Mouse (Mus musculus) bone marrow macrophage, adult 2 months (primary cell): ENCODE measurements at regions not wholly inside any gene's neighbourhood (a gene's known extent, or its start where the extent isn't known, plus 50 kb on each side); places are given as distances from the start of the nearest gene placed in this dataset.

Source experiments
- H3K27ac ChIP-seq: 2 replicates; pipeline ENCODE4 v1.5.1; 2012; ENCODE audit warnings: low read depth, low read length; ENCODE audit not compliant: insufficient read depth
- H3K4me1 ChIP-seq: 2 replicates; pipeline ENCODE4 v1.6.1; 2012; ENCODE audit warnings: low read length; ENCODE audit not compliant: control insufficient read depth, insufficient read depth
- H3K4me3 ChIP-seq: 2 replicates; pipeline ENCODE4 v1.5.1; 2012; ENCODE audit warnings: mild to moderate bottlenecking, low read length, moderate library complexity; ENCODE audit not compliant: insufficient read depth
- CTCF ChIP-seq: IDR thresholded peaks from 2 replicates; pipeline ENCODE4 v1.5.1; 2012; ENCODE audit warnings: low read depth, mild to moderate bottlenecking, low read length, moderate library complexity
- POLR2A ChIP-seq: IDR thresholded peaks from 2 replicates; pipeline ENCODE4 v1.6.1; 2012; ENCODE audit warnings: mild to moderate bottlenecking, low read depth, low read length, borderline replicate concordance

DNA sequence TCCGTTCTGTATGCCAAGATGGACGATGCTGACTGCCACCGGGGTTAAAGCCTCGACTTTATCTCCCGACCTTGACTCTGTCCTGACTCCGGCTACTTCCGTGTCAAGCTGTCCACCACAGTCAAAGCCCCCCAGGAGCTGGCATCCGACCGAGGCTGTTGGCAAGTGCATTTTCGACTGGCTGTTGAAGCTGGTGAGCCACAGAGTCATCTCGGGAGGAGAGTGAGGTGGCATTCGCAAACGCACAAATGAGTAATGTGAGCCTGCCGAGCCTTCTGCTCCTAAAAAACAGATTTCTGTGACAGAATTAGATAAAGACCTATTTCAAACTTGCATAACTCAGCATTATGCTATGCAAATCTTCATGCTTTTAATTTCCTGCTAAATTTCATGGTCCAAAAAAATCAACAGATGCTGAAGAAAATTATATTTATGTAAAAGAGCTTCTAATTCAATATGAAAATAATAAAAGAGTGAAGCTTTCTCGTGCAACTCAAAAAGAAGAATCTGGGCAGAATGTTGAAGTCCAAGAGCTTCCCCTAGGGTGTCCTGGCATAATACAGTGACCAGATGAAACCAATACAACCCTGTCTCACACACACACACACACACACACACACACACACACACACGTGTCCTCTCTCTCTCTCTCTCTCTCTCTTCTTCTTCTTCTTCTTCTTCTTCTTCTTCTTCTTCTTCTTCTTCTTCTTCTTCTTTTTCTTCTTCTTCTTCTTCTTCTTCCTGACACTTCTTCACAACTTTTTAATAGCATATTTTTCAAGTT is 171.2 kb upstream of the Atp2b1 start:
- H3K4me1 ChIP-seq = peaks cover 47% of the 10 kb centered on the region
- TF ChIP-seq POLR2A (no peak), CTCF (no peak)
- no peak overlapping the region for H3K4me3 ChIP-seq
- no peak overlapping the region for H3K27ac ChIP-seq

DNA sequence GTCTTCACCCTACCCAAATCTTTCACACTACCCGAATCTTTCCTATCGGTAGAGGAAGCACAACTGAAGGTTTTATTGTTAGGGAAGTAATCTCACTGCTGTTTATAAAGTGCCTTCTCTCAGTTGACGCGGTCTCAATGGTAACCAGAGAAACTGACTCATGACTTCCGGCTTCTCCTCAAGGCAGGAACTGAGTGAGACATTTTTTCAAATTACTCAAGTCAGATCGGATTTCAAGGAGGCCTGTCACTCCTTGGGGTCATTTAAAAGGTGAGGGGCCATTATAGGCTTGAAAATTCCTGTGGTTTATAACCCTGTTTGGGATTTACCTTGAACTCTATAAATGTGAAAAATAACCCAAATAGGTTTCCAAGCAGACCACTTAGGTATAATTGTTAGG is 170.0 kb upstream of the Atp2b1 start:
- H3K4me3 ChIP-seq = no peak overlapping the region
- TF ChIP-seq CTCF = no peak
- no peak for TF ChIP-seq POLR2A
- H3K27ac ChIP-seq = peak overlapping the region; percentile 92
- peaks cover 52% of the 10 kb centered on the region for H3K4me1 ChIP-seq

DNA sequence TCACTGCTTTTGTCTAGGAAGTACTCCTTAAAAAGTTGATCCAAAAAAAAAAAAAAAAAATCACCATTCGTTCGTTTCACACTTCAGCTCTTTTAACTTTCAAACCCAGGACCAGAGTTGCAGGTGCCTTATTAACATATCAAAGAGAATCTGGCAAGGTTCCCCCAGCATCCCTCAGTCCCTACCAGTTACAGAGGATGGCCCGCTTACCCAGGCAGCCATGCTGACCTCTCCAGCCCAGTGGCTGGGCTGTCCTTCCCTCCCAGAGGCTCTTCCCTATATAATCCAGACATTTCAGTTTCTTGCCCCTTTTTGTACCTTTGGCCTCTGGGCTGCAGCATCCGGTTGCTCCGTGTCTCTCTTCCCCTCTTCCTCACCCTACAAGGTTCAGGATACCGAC is 169.5 kb upstream of the Atp2b1 start:
- no peak overlapping the region for H3K4me3 ChIP-seq
- peak overlapping the region; percentile 58 for H3K27ac ChIP-seq
- H3K4me1 ChIP-seq = peaks cover 53% of the 10 kb centered on the region
- TF ChIP-seq POLR2A = no peak
- no peak for TF ChIP-seq CTCF

DNA sequence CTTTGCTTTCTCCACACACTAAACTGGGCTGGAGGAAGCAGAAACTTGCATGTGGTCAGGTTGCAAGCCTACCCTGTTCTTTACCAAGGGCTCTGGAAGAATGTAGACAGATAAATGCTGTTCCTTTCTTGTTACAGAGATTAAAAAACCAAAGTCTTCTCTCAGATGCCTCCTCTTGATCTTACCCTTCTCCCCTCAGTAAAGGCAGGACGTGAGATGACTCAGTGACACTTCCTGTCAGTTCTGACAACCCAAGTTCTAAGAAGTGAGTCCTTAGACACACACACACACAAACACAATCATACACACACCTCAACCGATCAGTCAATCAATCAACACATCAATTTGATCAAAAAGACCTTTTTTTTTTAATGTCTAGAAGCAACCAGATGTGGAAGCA is 168.8 kb upstream of the Atp2b1 start:
- Histone ChIP-seq H3K4me3 (no peak overlapping the region), H3K27ac (peak overlapping the region; percentile 11), H3K4me1 (peaks cover 53% of the 10 kb centered on the region)
- TF ChIP-seq CTCF (no peak), POLR2A (no peak)

DNA sequence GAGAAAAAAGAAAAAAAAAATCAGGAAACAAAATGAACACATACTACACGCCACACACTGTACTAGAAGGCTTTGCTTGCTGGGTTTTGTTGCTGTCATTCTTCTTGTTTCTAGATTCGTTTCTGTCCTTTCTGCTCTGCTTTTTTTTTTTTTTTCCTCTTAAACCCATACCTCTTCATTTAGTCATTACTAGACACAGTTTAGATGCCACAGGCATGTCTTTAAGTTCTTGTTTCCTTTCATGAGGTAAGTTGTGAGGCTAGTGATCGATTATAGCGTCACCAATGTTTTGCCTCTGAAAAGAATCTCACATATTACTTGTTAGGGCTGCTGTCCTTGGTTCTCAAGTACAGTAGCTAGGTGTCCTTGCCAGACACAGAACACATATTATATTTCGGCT is 168.3 kb upstream of the Atp2b1 start:
- Histone ChIP-seq H3K4me3 (no peak overlapping the region), H3K27ac (no peak overlapping the region), H3K4me1 (peaks cover 51% of the 10 kb centered on the region)
- TF ChIP-seq CTCF (no peak), POLR2A (no peak)

DNA sequence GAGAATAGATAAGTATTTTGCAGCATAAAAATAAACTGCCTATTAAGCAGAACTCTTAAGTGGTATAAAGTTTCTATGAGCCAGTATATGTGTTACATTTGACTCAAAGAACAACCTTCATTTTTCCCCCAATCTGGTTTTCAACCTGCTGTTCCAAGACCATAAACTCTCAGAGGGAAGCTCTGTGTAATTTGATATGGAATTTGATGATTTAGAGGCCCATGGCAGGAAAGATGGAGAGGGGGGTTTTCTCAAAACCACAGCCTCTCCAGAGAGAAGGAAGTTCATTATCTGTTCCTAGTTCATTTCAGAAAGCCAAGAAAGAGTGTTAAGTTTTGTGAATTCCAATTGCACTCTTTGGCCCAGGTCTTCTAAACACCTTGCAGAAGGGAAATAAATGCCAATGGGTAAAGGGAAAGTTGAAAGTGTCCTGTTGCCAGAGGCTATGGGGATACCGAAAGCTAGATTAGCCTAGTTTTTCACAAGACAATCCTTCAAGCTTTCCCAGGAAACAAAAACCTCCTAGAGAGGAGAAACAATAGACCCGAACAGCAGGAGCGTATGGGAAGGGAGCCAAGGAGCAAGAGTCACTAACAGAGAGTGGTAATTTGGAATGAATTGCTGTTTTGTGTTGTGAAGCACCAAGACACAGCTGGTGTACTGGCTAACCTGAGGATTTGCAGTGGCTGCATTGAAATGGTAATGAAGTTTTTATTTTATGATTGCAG is 165.2 kb upstream of the Atp2b1 start:
- Histone ChIP-seq H3K4me1 (peaks cover 29% of the 10 kb centered on the region), H3K27ac (no peak overlapping the region), H3K4me3 (no peak overlapping the region)
- TF ChIP-seq CTCF (no peak), POLR2A (no peak)

DNA sequence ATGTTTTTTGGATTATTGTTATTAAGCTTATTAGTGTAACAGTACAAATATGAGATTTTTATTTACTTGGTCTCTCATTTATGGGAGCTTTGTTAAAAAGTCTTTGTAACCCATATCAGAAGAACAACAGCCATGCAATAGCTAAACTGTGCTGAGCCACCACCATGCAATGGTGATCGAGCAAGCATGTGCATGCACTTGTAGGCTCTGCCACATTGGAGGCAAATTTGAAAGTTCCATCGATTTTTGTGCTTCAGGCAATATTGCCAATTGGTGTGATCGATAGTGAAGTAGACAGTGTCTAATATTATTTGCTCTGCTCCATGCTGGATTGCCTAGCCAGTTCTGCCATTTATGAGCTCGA is 164.6 kb upstream of the Atp2b1 start:
- Histone ChIP-seq H3K27ac (no peak overlapping the region), H3K4me1 (peaks cover 27% of the 10 kb centered on the region), H3K4me3 (no peak overlapping the region)
- TF ChIP-seq POLR2A (no peak), CTCF (no peak)

DNA sequence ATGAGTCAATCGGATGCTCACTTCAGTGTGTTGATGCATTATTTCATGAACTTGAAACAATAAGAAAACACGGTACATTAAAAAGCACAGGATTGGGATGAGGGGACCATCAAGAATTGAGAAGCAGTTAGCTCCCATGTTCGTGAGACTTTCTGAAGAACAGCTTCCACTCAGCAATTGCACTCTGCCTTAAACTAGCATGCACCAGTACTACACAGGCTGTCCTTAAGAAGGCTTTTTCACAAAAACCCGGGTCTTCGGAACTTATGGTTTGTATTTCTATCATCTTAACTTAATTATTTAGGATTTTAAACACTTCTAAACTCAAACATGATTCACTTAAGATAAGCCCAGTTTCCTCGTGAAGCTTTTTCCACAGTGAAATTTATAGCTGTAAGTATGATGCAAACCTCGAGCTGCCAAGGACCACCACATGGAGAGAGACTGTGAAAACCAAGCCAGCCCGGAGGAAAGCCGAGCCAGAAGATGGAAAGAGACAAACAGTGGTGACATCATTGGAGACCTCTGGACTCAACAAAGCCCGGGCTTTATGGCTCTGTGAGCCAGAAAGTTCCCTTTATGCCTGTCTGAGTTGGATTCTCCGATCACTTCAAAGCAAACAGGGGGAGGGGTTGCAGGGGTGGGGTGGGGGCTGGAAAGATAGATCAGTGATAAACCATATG is 162.7 kb upstream of the Atp2b1 start:
- Histone ChIP-seq H3K4me3 (no peak overlapping the region), H3K27ac (no peak overlapping the region), H3K4me1 (peaks cover 10% of the 10 kb centered on the region)
- no peak for TF ChIP-seq POLR2A
- no peak for TF ChIP-seq CTCF

DNA sequence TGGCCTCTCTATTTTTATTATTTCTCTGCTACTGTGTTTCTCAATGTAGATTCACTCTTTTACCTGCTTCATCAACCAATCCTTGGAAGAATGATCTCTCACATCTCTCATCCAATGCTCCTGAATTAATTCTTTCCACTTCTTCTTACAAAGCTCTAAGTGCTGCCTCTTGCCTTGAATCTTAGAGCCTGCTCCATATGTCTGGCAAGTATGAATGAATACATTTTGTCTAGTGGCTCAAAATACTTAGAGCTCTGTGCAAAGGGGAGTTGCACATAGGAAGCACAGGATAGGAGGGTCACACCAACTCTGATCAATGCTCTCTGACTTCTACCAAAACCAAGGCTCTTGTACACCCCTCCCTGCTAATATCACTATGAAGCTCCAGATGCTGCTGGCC is 153.1 kb upstream of the Atp2b1 start:
- peaks cover 3% of the 10 kb centered on the region for H3K4me1 ChIP-seq
- TF ChIP-seq CTCF (no peak), POLR2A (no peak)
- no peak overlapping the region for H3K4me3 ChIP-seq
- H3K27ac ChIP-seq = no peak overlapping the region

DNA sequence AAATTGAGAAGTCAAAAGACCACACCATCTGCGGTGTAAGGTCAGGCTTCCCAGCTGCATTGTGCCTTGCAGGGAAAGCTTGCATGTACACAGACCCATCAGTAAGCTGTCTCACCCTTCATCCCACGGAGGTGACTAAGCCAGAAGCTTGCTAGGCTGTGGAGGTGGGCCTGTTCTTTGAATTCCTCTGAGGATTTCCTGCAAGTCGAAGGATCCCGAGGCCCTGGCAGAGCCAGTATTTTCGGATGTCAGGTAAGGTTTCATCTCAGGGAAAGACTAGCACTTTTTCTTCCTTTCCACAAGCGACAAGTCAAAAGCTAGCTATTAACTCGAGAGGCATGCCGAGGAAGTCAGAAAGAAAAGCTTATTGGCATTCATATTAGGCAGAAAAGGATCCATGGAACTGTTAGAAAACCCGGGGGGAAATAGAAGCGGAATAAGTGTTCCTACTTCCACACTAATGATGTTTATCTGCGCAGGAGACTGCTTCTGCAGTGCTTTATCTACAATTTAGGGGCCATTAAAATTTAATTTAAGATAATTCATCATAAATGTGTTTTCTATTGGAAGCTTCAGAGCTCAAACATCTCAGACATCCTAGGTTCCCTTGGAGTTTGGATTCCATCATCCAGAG is 148.3 kb upstream of the Atp2b1 start:
- Histone ChIP-seq H3K4me1 (no peaks in the 10 kb centered on the region), H3K4me3 (no peak overlapping the region), H3K27ac (no peak overlapping the region)
- no peak for TF ChIP-seq POLR2A
- TF ChIP-seq CTCF = no peak
